Mouse (Mus musculus): ENCODE data around the gene Wwox. TPM values are rescaled to one million over a fixed set of nuclear protein-coding genes. Genes with fewer than 3 reads are reported as not detected.

Gene Wwox
- polyA plus RNA-seq, 1 experiment = 11.3 TPM

DNA sequence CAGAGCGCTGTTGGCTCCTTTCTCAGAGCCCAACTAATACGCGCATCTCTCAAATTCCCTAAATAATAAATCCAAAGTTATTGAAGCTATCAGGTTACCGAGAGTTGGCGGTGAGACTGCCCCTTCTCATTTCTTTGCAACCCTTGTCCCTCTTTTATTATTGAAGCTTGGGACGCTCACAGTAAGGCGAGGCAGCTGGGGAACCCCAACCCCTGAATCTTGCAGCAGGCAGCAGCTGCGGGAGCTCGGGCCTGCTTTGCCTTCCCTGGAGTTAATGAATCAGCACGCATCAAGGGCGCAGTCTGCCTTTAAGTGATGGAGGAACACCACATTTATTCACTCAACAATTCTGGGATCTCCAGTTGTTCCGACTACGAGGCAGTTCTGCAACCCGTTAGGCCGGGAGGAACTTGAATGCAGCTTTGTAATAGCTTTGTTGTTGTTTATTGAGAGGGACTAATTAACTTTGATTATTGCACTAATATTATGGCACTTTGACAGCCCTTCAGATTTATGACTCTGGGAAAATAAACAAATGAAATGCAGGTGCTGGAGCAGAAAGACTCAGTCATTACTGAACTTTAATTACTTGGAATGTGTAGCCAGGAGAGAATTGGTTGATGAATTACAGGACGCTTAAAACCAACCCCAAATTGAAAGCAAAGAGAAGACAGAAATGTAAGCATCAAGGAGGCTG is 60.1 kb downstream of the Wwox start:
- Histone ChIP-seq H3K27ac (ENCODE audit: insufficient read depth, low read length) (no peak overlapping the region), H3K4me1 (ENCODE audit: control insufficient read depth, insufficient read depth, low read length) (no peaks in the 10 kb centered on the region)

DNA sequence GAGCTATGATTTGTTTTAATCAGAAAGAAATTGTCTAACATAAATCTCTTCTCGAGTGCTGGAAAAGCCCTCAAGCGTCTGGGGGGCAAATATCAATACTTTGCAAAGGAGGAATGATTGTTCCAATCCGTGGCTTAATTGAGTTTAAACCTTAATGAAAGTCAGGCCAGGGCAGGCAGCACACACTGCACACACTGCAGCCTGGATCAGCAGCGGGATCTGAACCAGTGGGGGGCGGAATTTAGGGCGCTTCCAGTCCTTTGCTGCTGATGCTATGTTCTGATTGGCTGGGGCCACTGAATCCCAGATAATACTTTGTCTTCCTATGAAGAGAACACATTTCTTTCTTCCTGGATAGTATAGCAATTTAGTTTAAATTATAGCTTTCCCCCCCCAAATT is 62.5 kb downstream of the Wwox start:
- Histone ChIP-seq H3K9me3 (replicated peaks; ENCODE audit: control insufficient read depth, insufficient read depth, low read length, poor library complexity, severe bottlenecking) (no peaks in the 10 kb centered on the region), H3K9ac (ENCODE audit: low read depth, poor library complexity, severe bottlenecking) (no peak overlapping the region), H3K27ac (ENCODE audit: insufficient read depth, low read length) (no peak overlapping the region), H3K36me3 (ENCODE audit: control insufficient read depth, insufficient read depth, low read length, poor library complexity, severe bottlenecking) (no peaks in the 10 kb centered on the region), H3K4me1 (ENCODE audit: control insufficient read depth, insufficient read depth, low read length) (no peaks in the 10 kb centered on the region), H3K4me3 (ENCODE audit: low read depth, low read length) (no peak overlapping the region), H3K27me3 (ENCODE audit: control insufficient read depth, insufficient read depth, low read length, poor library complexity, severe bottlenecking) (no peaks in the 10 kb centered on the region)
- TF ChIP-seq EP300 (IDR thresholded peaks at IDR 0.05; ENCODE audit: insufficient read depth, low read depth, low read length) (no peak), CTCF (IDR thresholded peaks at IDR 0.05; ENCODE audit: low read depth, low read length) (no peak), POLR2A (IDR thresholded peaks at IDR 0.05; ENCODE audit: insufficient read depth, low read length) (no peak)

More for the DNA sequence above, 60.1 kb downstream of the Wwox start:
- H3K36me3 ChIP-seq (ENCODE audit: control insufficient read depth, insufficient read depth, low read length, poor library complexity, severe bottlenecking) = no peaks in the 10 kb centered on the region
- H3K9me3 ChIP-seq (replicated peaks; ENCODE audit: control insufficient read depth, insufficient read depth, low read length, poor library complexity, severe bottlenecking) = no peaks in the 10 kb centered on the region
- no peak overlapping the region for H3K9ac ChIP-seq (ENCODE audit: low read depth, poor library complexity, severe bottlenecking)
- H3K27me3 ChIP-seq (ENCODE audit: control insufficient read depth, insufficient read depth, low read length, poor library complexity, severe bottlenecking) = no peaks in the 10 kb centered on the region
- TF ChIP-seq EP300 (IDR thresholded peaks at IDR 0.05; ENCODE audit: insufficient read depth, low read depth, low read length) = no peak
- TF ChIP-seq POLR2A (IDR thresholded peaks at IDR 0.05; ENCODE audit: insufficient read depth, low read length) = no peak
- TF ChIP-seq CTCF (IDR thresholded peaks at IDR 0.05; ENCODE audit: low read depth, low read length) = no peak
- H3K4me3 ChIP-seq (ENCODE audit: low read depth, low read length) = no peak overlapping the region

DNA sequence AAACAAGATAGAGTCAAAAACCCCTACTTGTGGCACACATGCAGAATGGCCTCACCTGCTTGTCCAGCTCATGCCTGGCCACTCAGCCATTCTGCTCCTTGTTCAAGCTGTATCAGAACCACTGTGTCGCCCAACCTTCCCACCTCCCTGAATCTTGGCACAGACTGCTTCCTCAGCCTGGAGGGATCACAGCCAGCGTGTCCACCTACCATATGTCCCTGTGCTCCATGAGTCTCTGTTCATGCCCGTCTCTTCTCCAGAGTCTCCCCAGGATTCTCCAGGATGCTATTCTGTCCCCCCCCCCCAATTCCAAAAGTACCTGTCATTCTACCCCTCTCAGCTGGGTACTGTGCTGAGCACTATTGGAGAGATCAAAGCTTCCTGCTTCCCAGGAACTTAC is 63.7 kb downstream of the Wwox start:
- H3K4me1 ChIP-seq (ENCODE audit: control insufficient read depth, insufficient read depth, low read length) = no peaks in the 10 kb centered on the region
- no peak overlapping the region for H3K9ac ChIP-seq (ENCODE audit: low read depth, poor library complexity, severe bottlenecking)
- no peak overlapping the region for H3K27ac ChIP-seq (ENCODE audit: insufficient read depth, low read length)
- H3K27me3 ChIP-seq (ENCODE audit: control insufficient read depth, insufficient read depth, low read length, poor library complexity, severe bottlenecking) = no peaks in the 10 kb centered on the region
- no peaks in the 10 kb centered on the region for H3K36me3 ChIP-seq (ENCODE audit: control insufficient read depth, insufficient read depth, low read length, poor library complexity, severe bottlenecking)
- no peaks in the 10 kb centered on the region for H3K9me3 ChIP-seq (replicated peaks; ENCODE audit: control insufficient read depth, insufficient read depth, low read length, poor library complexity, severe bottlenecking)
- TF ChIP-seq POLR2A (IDR thresholded peaks at IDR 0.05; ENCODE audit: insufficient read depth, low read length) = no peak
- TF ChIP-seq EP300 (IDR thresholded peaks at IDR 0.05; ENCODE audit: insufficient read depth, low read depth, low read length) = no peak
- TF ChIP-seq CTCF (IDR thresholded peaks at IDR 0.05; ENCODE audit: low read depth, low read length) = no peak
- no peak overlapping the region for H3K4me3 ChIP-seq (ENCODE audit: low read depth, low read length)

- Histone ChIP-seq H3K4me3 (ENCODE audit: low read depth, low read length) (no peak overlapping the region), H3K9ac (ENCODE audit: low read depth, poor library complexity, severe bottlenecking) (no peak overlapping the region), H3K4me1 (ENCODE audit: control insufficient read depth, insufficient read depth, low read length) (no peaks in the 10 kb centered on the region), H3K27ac (ENCODE audit: insufficient read depth, low read length) (no peak overlapping the region), H3K9me3 (replicated peaks; ENCODE audit: control insufficient read depth, insufficient read depth, low read length, poor library complexity, severe bottlenecking) (no peaks in the 10 kb centered on the region), H3K36me3 (ENCODE audit: control insufficient read depth, insufficient read depth, low read length, poor library complexity, severe bottlenecking) (no peaks in the 10 kb centered on the region), H3K27me3 (ENCODE audit: control insufficient read depth, insufficient read depth, low read length, poor library complexity, severe bottlenecking) (no peaks in the 10 kb centered on the region)
- TF ChIP-seq EP300 (IDR thresholded peaks at IDR 0.05; ENCODE audit: insufficient read depth, low read depth, low read length) (no peak), POLR2A (IDR thresholded peaks at IDR 0.05; ENCODE audit: insufficient read depth, low read length) (no peak), CTCF (IDR thresholded peaks at IDR 0.05; ENCODE audit: low read depth, low read length) (no peak)
These were observed 65.4 kb downstream of the Wwox start for GRCm38 (mm10) chr8:114504889-114505288.

GRCm38 (mm10) chr8:114505351-114506347 is 66.2 kb downstream of the Wwox start:
- TF ChIP-seq EP300 (IDR thresholded peaks at IDR 0.05; ENCODE audit: insufficient read depth, low read depth, low read length) (no peak), CTCF (IDR thresholded peaks at IDR 0.05; ENCODE audit: low read depth, low read length) (no peak), POLR2A (IDR thresholded peaks at IDR 0.05; ENCODE audit: insufficient read depth, low read length) (no peak)
- no peaks in the 10 kb centered on the region for H3K27me3 ChIP-seq (ENCODE audit: control insufficient read depth, insufficient read depth, low read length, poor library complexity, severe bottlenecking)
- no peak overlapping the region for H3K27ac ChIP-seq (ENCODE audit: insufficient read depth, low read length)
- no peaks in the 10 kb centered on the region for H3K4me1 ChIP-seq (ENCODE audit: control insufficient read depth, insufficient read depth, low read length)
- H3K4me3 ChIP-seq (ENCODE audit: low read depth, low read length) = no peak overlapping the region
- H3K9ac ChIP-seq (ENCODE audit: low read depth, poor library complexity, severe bottlenecking) = no peak overlapping the region
- H3K9me3 ChIP-seq (replicated peaks; ENCODE audit: control insufficient read depth, insufficient read depth, low read length, poor library complexity, severe bottlenecking) = no peaks in the 10 kb centered on the region
- H3K36me3 ChIP-seq (ENCODE audit: control insufficient read depth, insufficient read depth, low read length, poor library complexity, severe bottlenecking) = no peaks in the 10 kb centered on the region

Measured in ES-Bruce4 (cell line).